Mouse (Mus musculus) hindbrain, embryonic 15.5 days (tissue): ENCODE data around the gene 1700030J22Rik. TPM values are rescaled to one million over a fixed set of nuclear protein-coding genes. Genes with fewer than 3 reads are reported as not detected.

ENCODE experiments used
- ATAC-seq: fragments of 200-750 bp; cut with Nextera tagmentation; 2 replicates; pipeline ENCODE4 v1.8.0; 2017; ENCODE audit warnings: low read depth, moderate number of reproducible peaks, moderate TSS enrichment; ENCODE audit not compliant: low FRiP score
- H3K27ac ChIP-seq: fragments of 300-500 bp; sonication (generic); replicated peaks from 2 replicates; pipeline ENCODE4 v1.5.1; 2015; ENCODE audit warnings: mild to moderate bottlenecking, inconsistent platforms
- H3K27me3 ChIP-seq: fragments of 300-500 bp; sonication (generic); 2 replicates; pipeline ENCODE4 v1.6.1; 2015; ENCODE audit warnings: control low read depth, inconsistent platforms
- H3K36me3 ChIP-seq: fragments of 300-500 bp; sonication (generic); 2 replicates; pipeline ENCODE4 v1.6.1; 2015; ENCODE audit warnings: control low read depth, inconsistent platforms
- H3K4me1 ChIP-seq: fragments of 300-500 bp; sonication (generic); replicated peaks from 2 replicates; pipeline ENCODE4 v1.6.1; 2015; ENCODE audit warnings: control low read depth, inconsistent platforms
- H3K4me2 ChIP-seq: fragments of 300-500 bp; sonication (generic); 2 replicates; pipeline ENCODE4 v1.6.1; 2015; ENCODE audit warnings: moderate library complexity, mild to moderate bottlenecking, inconsistent platforms
- H3K4me3 ChIP-seq: fragments of 300-500 bp; sonication (generic); 2 replicates; pipeline ENCODE4 v1.5.1; 2015; ENCODE audit warnings: mild to moderate bottlenecking, inconsistent platforms
- H3K9ac ChIP-seq: fragments of 300-500 bp; sonication (generic); 2 replicates; pipeline ENCODE4 v1.6.1; 2015; ENCODE audit warnings: inconsistent platforms
- H3K9me3 ChIP-seq: fragments of 300-500 bp; sonication (generic); 2 replicates; pipeline ENCODE4 v1.6.1; 2016; ENCODE audit warnings: control low read depth, inconsistent platforms
- WGBS: fragments of 180-500 bp; shearing (Covaris S2); methylation state at CpG from one replicate; pipeline ENCODE4 v1.1.7; 2015; 5-methylcytosine and 5-hydroxymethylcytosine counted together
- polyA plus RNA-seq: library from polyadenylated mRNA; unstranded; fragments of >200 nt; fragmentation: Nextera tagmentation; extraction: Ambion mirVana; gene quantifications from 2 replicates; pipeline ENCODE4 v1.2.1, GENCODE M21; 2015

1700030J22Rik gene
- polyA plus RNA-seq, 1 experiment from 2014 or later = 8.5 TPM

DNA sequence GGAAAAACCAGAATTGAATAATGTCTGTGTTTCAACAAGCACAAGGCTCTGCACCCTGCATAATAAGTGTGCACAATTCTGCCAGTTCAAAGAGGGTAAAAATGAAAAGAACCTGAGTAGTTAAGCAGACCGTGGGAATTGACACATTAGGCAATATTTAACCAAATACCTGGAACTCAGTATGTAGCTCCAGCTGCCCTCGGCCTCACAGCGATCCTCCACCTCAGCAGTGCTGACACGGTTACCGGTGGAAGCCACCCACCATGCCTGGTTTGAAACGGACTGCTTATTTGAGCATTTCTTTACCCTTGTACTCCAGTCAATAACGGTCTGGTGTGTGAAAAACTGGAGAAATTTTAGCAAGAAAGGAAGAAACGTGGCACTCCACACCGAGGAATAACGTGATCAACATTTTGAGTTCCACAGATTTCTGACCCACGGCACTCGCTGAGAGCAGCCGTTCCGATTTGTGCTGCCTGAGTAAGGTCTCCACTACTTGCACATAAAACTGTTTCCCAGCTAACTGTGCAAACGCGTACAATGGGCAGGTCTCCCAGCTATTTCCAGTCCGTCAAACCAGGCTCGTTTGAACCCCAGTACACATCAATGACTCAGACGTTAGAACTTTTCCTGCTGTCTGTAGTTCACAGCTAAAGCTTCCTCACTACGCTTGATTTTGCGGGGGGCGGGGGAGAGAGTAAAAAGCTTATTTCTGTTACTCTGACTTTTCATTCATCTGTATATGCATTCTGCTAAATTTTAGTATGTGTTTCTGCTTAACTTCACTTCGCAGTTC lies 13.6 kb upstream of the 1700030J22Rik start:
- H3K9me3 ChIP-seq = no peaks in the 10 kb centered on the region
- H3K4me3 ChIP-seq = peak overlapping the region; percentile 80
- no peak overlapping the region for H3K27ac ChIP-seq
- ATAC-seq = no peak
- 10% methylated on average over 23 of the region's 23 CpGs for WGBS
- peaks cover 22% of the 10 kb centered on the region for H3K4me1 ChIP-seq
- H3K27me3 ChIP-seq = no peaks in the 10 kb centered on the region
- H3K9ac ChIP-seq = peak overlapping the region; percentile 58
- H3K36me3 ChIP-seq = no peaks in the 10 kb centered on the region
- H3K4me2 ChIP-seq = peak overlapping the region; percentile 85

DNA sequence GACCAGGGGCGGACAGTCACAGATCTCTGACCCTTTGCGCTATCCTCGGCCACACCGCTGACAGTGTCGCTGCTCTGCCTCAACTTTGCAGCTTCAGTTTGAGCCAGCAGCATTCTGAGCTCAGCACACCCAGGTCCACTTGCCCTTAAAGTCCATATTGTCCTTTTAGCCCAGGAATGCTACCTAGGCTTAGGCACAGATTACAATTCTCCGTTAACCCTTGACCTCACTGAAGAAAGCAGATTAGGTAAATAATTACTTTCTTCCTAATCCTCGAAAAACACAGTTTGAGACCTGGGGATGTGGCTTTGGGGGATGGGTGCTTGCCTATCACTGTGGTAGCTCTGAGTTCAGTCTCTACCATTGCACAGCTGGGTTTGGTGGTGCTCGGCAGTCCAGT lies 12.5 kb upstream of the 1700030J22Rik start:
- Histone ChIP-seq H3K4me1 (peaks cover 22% of the 10 kb centered on the region), H3K27ac (no peak overlapping the region), H3K27me3 (no peaks in the 10 kb centered on the region), H3K9ac (no peak overlapping the region), H3K4me2 (no peak overlapping the region), H3K4me3 (no peak overlapping the region), H3K9me3 (no peaks in the 10 kb centered on the region), H3K36me3 (no peaks in the 10 kb centered on the region; the same call in 1 of the 2 replicates)
- ATAC-seq = no peak
- WGBS = 97% methylated on average over 8 of the region's 8 CpGs

DNA sequence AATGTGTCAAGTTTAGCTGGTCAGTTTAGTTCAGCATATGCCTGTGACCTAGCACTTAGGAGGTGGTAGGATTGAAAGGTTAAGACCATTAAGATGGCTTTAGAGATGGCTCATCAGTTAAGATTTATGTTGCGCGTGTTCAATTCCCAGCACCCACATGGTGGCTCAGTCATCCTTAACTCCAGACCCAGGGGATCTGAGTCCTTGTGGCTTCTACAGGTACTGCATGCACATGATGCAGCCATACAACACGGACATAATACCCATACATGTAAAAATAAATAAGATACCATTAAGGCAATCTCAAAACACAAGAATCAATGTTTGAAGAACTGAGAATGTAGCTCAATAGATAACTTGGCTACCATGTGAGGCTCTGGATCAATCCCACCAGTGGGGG lies 11.1 kb upstream of the 1700030J22Rik start:
- Histone ChIP-seq H3K27me3 (no peaks in the 10 kb centered on the region), H3K4me2 (no peak overlapping the region), H3K9me3 (no peaks in the 10 kb centered on the region), H3K9ac (no peak overlapping the region), H3K36me3 (no peaks in the 10 kb centered on the region; the same call in none of the 2 replicates), H3K27ac (no peak overlapping the region), H3K4me3 (no peak overlapping the region), H3K4me1 (peaks cover 22% of the 10 kb centered on the region)
- 94% methylated on average over 3 of the region's 3 CpGs for WGBS
- ATAC-seq = no peak

DNA sequence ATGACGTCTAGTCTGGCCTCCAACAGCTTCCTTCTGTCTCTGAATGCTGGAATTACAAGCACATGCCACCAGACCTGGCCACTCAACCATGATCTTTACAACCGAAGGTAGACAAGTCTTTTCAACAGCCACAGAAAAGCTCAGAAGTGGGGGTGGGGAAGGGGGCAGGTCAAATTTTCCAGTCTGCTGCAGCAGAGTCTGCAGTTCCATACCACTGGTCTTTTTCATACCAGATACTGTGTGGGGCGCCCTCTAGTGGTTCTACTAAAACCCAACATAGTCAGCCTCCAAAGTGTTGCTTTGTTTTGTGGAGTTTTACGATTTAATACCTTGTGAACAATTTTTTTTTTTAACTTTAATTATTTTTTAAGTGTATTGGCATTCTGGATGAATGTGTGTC lies 1.4 kb upstream of the 1700030J22Rik start:
- Histone ChIP-seq H3K27me3 (no peaks in the 10 kb centered on the region), H3K9ac (no peak overlapping the region), H3K36me3 (peaks cover 7% of the 10 kb centered on the region; the same call in 1 of the 2 replicates), H3K4me1 (peaks cover 12% of the 10 kb centered on the region), H3K9me3 (no peaks in the 10 kb centered on the region), H3K27ac (no peak overlapping the region), H3K4me2 (no peak overlapping the region), H3K4me3 (no peak overlapping the region)
- ATAC-seq = no peak
- WGBS = 20% methylated on average over 4 of the region's 4 CpGs

DNA sequence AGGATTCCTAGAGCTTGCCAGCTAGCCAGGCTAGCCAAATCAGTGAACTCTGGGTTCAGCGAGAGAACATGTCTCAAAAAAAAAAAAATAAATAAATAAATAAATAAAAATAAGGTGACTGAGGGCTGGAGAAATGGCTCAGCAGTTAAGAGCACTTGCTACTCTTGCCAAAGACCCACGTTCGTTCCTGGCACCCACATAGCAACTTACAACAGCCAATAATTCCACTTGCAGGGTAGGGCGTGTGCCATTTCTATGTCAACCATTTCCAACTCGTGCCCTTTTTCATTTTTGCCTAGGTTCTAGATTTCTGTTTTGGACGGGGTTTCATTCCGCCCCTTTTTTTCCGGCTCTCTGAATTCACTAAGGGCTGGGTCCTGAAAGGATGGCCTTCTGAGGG lies 707 bp downstream of the 1700030J22Rik start:
- Histone ChIP-seq H3K9me3 (no peaks in the 10 kb centered on the region), H3K4me3 (peak overlapping the region; percentile 74), H3K4me2 (peak overlapping the region; percentile 89), H3K4me1 (peaks cover 12% of the 10 kb centered on the region), H3K9ac (peak overlapping the region; percentile 41), H3K27ac (peak overlapping the region; percentile 75; the same call in 1 of the 2 replicates), H3K27me3 (no peaks in the 10 kb centered on the region), H3K36me3 (peaks cover 7% of the 10 kb centered on the region; the same call in 1 of the 2 replicates)
- WGBS = 33% methylated on average over 8 of the region's 8 CpGs
- ATAC-seq = no peak

DNA sequence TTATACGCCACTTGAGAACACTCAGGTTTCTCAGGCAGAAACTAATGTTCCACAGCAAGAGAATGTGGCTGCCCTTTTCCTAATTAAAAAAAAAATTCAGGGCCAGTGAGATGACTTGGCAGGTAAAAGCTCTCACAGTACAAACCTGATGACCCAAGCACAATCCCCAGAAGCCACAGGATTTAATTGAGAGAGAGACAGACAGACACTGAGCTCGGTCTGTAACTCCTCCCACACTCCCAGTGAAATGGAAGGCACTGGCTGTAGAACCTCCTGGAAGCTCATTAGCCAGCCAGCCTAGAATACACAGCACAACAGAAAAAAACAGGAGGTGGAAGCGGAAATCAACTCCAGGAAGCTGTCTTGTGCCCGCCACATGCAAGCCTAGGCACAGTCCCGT lies 3.2 kb downstream of the 1700030J22Rik start:
- Histone ChIP-seq H3K27ac (no peak overlapping the region), H3K4me2 (no peak overlapping the region), H3K27me3 (no peaks in the 10 kb centered on the region), H3K9ac (no peak overlapping the region), H3K9me3 (no peaks in the 10 kb centered on the region), H3K4me3 (no peak overlapping the region), H3K4me1 (peaks cover 12% of the 10 kb centered on the region), H3K36me3 (no peaks in the 10 kb centered on the region)
- ATAC-seq = no peak
- 66% methylated on average over 5 of the region's 5 CpGs for WGBS

DNA sequence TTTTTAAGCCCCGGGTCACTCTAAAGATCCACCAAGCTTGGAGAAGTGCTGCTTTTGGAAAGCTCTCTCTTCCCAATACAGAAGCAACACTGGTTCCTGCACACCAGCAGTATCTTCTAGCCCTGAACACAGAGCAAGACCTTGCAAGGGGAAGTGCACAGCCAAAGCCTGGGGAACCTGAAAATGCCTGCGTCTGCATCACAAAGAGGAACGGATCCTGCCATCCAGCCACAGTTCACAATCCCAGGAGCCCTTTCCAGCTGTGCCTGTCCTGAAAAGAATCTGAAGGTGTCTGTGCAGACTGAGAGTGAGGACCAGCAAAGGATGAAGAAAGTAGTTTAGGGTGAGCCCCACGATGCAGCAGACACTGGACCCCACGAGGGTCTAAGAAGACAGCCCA lies 3.7 kb downstream of the 1700030J22Rik start:
- Histone ChIP-seq H3K27me3 (no peaks in the 10 kb centered on the region), H3K4me1 (peaks cover 11% of the 10 kb centered on the region), H3K4me2 (no peak overlapping the region), H3K4me3 (no peak overlapping the region), H3K9ac (no peak overlapping the region), H3K27ac (no peak overlapping the region), H3K9me3 (no peaks in the 10 kb centered on the region), H3K36me3 (no peaks in the 10 kb centered on the region)
- ATAC-seq = no peak
- 44% methylated on average over 5 of the region's 5 CpGs for WGBS

DNA sequence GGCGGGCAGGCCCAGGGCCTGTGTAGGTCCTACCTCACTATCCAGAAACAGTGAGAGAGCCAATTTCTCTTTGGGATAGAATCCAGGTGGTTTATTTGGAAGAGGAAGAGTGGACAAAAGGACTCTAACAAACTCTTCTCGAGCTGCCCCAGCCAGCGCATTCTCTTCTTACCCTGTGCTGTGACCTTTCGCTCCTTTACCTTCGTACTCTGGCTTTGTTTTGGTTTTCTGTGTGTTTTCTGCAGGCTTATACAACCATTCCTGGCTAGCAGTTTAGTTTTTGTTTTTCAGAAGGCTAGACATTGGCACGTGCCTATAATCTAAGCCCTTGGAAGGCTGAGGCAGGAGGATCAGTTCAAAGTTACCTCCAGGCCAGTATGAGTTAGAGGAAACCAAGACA lies 9.2 kb downstream of the 1700030J22Rik start:
- 89% methylated on average over 6 of the region's 6 CpGs for WGBS
- ATAC-seq = no peak
- Histone ChIP-seq H3K9me3 (no peaks in the 10 kb centered on the region), H3K27me3 (no peaks in the 10 kb centered on the region), H3K4me1 (no peaks in the 10 kb centered on the region), H3K4me3 (no peak overlapping the region), H3K36me3 (no peaks in the 10 kb centered on the region), H3K27ac (no peak overlapping the region), H3K4me2 (no peak overlapping the region), H3K9ac (no peak overlapping the region)

DNA sequence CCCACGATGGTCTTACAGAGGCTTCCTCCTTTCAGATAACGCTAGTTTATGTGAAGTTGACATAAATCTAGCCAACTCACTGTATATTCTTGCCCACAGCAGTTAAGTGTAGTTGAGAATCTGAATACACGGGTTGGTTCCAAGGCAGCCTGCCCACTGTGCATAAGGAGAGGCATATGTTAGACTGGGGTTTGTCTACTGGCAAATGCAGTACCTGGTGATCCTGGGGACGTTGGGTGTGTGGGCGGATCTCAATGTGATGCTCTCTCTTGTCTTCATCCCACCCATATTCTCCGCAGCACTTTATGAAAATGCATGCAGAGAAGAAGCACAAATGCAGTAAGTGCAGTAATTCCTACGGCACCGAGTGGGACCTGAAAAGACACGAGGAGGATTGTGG lies 24.3 kb downstream of the 1700030J22Rik start:
- WGBS = 93% methylated on average over 9 of the region's 9 CpGs
- ATAC-seq = no peak
- Histone ChIP-seq H3K9me3 (no peaks in the 10 kb centered on the region), H3K9ac (no peak overlapping the region), H3K27ac (no peak overlapping the region), H3K4me3 (no peak overlapping the region), H3K4me2 (no peak overlapping the region), H3K36me3 (peaks cover 51% of the 10 kb centered on the region), H3K4me1 (no peaks in the 10 kb centered on the region), H3K27me3 (no peaks in the 10 kb centered on the region)

DNA sequence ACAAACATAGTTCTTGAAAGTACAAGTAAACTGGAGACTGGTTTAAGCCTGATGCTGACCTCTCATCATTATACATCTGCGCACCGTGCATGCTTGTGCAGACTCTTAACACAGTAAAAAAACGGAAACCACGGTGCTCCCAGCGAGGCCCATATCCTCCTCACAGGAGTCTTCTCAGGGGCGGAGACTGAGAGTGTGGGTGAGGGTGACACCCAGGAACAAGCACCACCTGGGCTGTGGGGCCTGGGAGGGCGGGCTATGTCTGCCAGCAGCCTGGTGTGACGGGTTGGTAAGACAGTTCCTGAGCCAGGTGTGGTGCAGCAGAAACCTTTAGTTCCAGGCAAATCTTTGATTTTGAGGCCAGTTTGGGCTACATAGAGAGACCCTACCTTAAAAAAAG lies 26.3 kb downstream of the 1700030J22Rik start:
- H3K9me3 ChIP-seq = no peaks in the 10 kb centered on the region
- H3K4me2 ChIP-seq = no peak overlapping the region
- H3K27me3 ChIP-seq = no peaks in the 10 kb centered on the region
- H3K36me3 ChIP-seq = peaks cover 40% of the 10 kb centered on the region
- 94% methylated on average over 8 of the region's 8 CpGs for WGBS
- H3K4me3 ChIP-seq = no peak overlapping the region
- H3K27ac ChIP-seq = no peak overlapping the region
- no peak for ATAC-seq
- no peak overlapping the region for H3K9ac ChIP-seq
- H3K4me1 ChIP-seq = no peaks in the 10 kb centered on the region

DNA sequence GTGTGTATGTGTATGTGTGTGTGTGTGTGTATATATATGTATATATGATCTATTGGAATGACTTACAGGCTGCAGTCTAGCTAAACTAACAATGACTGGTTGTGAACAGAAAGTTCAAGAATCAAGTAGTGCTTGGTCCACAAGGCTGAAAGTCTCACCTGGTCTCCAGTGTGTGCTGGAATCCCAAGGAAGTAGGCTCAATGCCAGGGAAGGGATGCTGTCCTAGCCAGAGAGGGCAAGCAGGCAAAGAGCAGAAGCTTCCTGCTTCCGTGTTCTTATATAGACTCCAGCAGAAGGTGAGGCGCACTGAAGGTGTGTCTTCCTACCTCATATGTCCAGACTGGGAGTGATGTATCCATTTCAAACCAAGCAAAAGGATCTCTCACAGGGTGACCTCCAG lies 27.0 kb downstream of the 1700030J22Rik start:
- no peaks in the 10 kb centered on the region for H3K27me3 ChIP-seq
- no peak for ATAC-seq
- no peaks in the 10 kb centered on the region for H3K4me1 ChIP-seq
- no peaks in the 10 kb centered on the region for H3K9me3 ChIP-seq
- no peak overlapping the region for H3K4me2 ChIP-seq
- WGBS = 91% methylated on average over 2 of the region's 2 CpGs
- no peak overlapping the region for H3K9ac ChIP-seq
- H3K36me3 ChIP-seq = peaks cover 34% of the 10 kb centered on the region
- no peak overlapping the region for H3K4me3 ChIP-seq
- H3K27ac ChIP-seq = no peak overlapping the region

DNA sequence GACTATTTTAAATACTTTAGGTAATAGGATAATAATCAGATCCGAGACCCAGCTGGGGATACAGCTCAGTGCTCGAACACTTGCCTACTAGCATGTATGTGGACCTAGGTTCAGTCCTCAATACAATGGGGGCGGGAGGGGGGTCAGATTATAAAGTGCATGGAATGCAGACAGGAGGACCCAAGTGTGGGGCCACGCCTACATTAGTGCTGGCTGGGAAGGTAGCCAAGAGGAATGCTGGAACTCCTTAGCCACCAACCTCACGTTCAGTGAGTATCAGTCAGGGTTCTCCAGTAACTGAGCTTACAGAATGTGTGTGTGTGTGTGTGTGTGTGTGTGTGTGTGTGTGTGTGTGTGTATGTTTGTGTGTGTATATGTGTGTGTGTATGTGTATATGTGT lies 27.4 kb downstream of the 1700030J22Rik start:
- H3K9ac ChIP-seq = no peak overlapping the region
- H3K4me2 ChIP-seq = no peak overlapping the region
- WGBS = 78% methylated on average over 5 of the region's 5 CpGs
- H3K4me1 ChIP-seq = peaks cover 3% of the 10 kb centered on the region
- H3K9me3 ChIP-seq = no peaks in the 10 kb centered on the region
- peaks cover 30% of the 10 kb centered on the region for H3K36me3 ChIP-seq
- no peak for ATAC-seq
- no peak overlapping the region for H3K27ac ChIP-seq
- no peak overlapping the region for H3K4me3 ChIP-seq
- no peaks in the 10 kb centered on the region for H3K27me3 ChIP-seq

DNA sequence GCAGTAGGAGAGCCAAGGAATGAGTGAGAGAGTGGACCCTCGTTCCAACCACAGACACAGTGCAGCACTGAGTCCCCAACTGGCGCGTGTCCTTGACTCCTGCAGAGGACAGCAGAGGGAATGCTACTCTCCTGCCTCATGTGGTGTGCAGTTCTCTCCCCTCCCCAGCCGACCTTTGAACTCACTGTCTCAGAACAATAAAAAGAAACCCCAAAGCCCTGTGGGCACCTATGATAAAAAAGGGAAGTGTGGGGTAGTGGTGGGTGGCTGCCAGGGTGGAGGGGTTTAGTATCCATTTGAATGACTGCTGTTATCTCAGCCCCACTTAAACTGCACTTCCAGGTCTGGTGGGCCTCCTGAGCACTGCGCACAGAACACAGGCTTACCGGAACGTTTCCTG lies 31.2 kb downstream of the 1700030J22Rik start:
- WGBS = 85% methylated on average over 7 of the region's 7 CpGs
- Histone ChIP-seq H3K9ac (no peak overlapping the region), H3K27me3 (no peaks in the 10 kb centered on the region), H3K4me3 (no peak overlapping the region), H3K36me3 (no peaks in the 10 kb centered on the region), H3K4me2 (no peak overlapping the region), H3K27ac (no peak overlapping the region), H3K9me3 (no peaks in the 10 kb centered on the region), H3K4me1 (peaks cover 31% of the 10 kb centered on the region)
- no peak for ATAC-seq
